Mouse (Mus musculus): Measurements from ENCODE around the gene Kcp. TPM values are rescaled to one million over a fixed set of nuclear protein-coding genes. Genes with fewer than 3 reads are reported as not detected.

The Kcp gene
- total RNA-seq (2021) = 6.1 and 7.1 TPM in 2 replicates
- long read RNA-seq, experiment 1, partial matches to known transcripts = 6 of 7 reads
- long read RNA-seq, experiment 1, other reads (novel, unspliced or antisense) = 1 of 7 reads
- long read RNA-seq, experiment 2, partial matches to known transcripts = 2 of 2 reads
- long read RNA-seq, experiment 2, other reads (novel, unspliced or antisense) = 0 of 2 reads

GRCm38 (mm10) chr6:29507447-29508309, at the start of gene Kcp:
Gene Kcp (minus strand): TSS chr6:29507952.
- peak; percentile 39 for DNase-seq

GRCm38 (mm10) chr6:29557112-29557511, 49.4 kb upstream of the Kcp start:
- no peak for DNase-seq

- DNase-seq = no peak
These were observed 44.8 kb upstream of the Kcp start for GRCm38 (mm10) chr6:29552526-29552925.

GRCm38 (mm10) chr6:29548086-29548485, 40.3 kb upstream of the Kcp start:
- DNase-seq = no peak

- DNase-seq = no peak
These were observed 39.8 kb upstream of the Kcp start for GRCm38 (mm10) chr6:29547582-29547981.

- DNase-seq = no peak
These were observed 37.9 kb upstream of the Kcp start for GRCm38 (mm10) chr6:29545611-29546010.

- DNase-seq = no peak
These were observed 33.2 kb upstream of the Kcp start for GRCm38 (mm10) chr6:29540956-29541355.

GRCm38 (mm10) chr6:29540223-29540622, 32.5 kb upstream of the Kcp start:
- DNase-seq = no peak

GRCm38 (mm10) chr6:29539502-29539901, 31.8 kb upstream of the Kcp start:
- no peak for DNase-seq

GRCm38 (mm10) chr6:29537221-29537620, 29.5 kb upstream of the Kcp start:
- no peak for DNase-seq

GRCm38 (mm10) chr6:29536651-29537193, 29.0 kb upstream of the Kcp start:
- no peak for DNase-seq

GRCm38 (mm10) chr6:29535316-29535715, 27.6 kb upstream of the Kcp start:
- peak; percentile 67 for DNase-seq

GRCm38 (mm10) chr6:29530050-29530449, 22.3 kb upstream of the Kcp start:
- no peak for DNase-seq

- DNase-seq = no peak
These were observed 21.7 kb upstream of the Kcp start for GRCm38 (mm10) chr6:29529444-29529820.

GRCm38 (mm10) chr6:29528561-29529443, 21.1 kb upstream of the Kcp start:
- peak; percentile 41 for DNase-seq

- DNase-seq = no peak
These were observed 20.4 kb upstream of the Kcp start for GRCm38 (mm10) chr6:29528165-29528505.

GRCm38 (mm10) chr6:29527361-29528164, 19.8 kb upstream of the Kcp start:
- no peak for DNase-seq

GRCm38 (mm10) chr6:29526281-29527251, 18.8 kb upstream of the Kcp start, which contains the start of gene Irf5:
Gene Irf5 (plus strand): TSS chr6:29526625.
- peak; percentile 60 for DNase-seq

- no peak for DNase-seq
These were observed 17.5 kb upstream of the Kcp start for GRCm38 (mm10) chr6:29525256-29525655.

GRCm38 (mm10) chr6:29524034-29524489, 16.3 kb upstream of the Kcp start:
- no peak for DNase-seq
